Mouse (Mus musculus) urinary bladder, adult 2 months (tissue): Measurements from ENCODE around the gene Xlr. TPM values are rescaled to one million over a fixed set of nuclear protein-coding genes. Genes with fewer than 3 reads are reported as not detected.
"Not testable (repeated sequence)": the region's sequence is repeated elsewhere in the genome, so short reads cannot be mapped to it uniquely, and the experiment has no call there.

Source experiments
- DNase-seq: peaks from one replicate; pipeline ENCODE4 v3.0.0; 2022; ENCODE audit warnings: low spot score
- polyA plus RNA-seq: library from polyadenylated mRNA; depleted of rRNA; stranded (reverse); fragments of >200 nt; gene quantifications from 2 replicates; pipeline ENCODE4 v1.2.3, GENCODE M21; 2012; rRNA removed

Gene Xlr
- polyA plus RNA-seq = 1.2 and 2.2 TPM in 2 replicates

- DNase-seq = not testable (repeated sequence)
These were observed at the start of gene Xlr for GRCm38 (mm10) chrX:53797519-53797918. Gene Xlr (minus strand): TSS chrX:53797706.

GRCm38 (mm10) chrX:53799074-53799473, 1.6 kb upstream of the Xlr start:
- no peak for DNase-seq

DNA sequence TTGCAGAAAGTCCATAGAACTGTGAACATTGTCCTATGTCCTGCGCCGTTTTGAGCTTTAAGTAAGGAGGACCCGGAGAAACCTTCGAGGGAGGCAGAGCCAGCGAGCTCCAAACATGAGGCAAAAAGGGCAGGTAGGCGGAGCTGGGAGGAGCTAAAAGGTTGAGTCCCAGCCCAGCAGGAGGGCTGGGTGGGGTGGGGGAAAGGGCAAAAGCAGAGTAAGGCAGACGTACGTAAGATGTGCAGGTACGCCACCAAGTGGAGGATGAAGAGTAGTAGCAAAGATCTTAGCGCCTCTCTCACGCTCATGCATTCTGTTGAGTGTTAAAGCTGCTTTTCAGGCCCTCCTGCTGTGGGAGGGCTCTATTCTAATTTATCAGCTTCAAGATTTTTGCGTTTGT, 21.2 kb downstream of the Xlr start, which contains the start of gene Zfp36l3:
TSS of gene Zfp36l3 (minus strand) at position 119 of the 400 bp plus-strand sequence.
- DNase-seq = no peak

GRCm38 (mm10) chrX:53757736-53758135, 39.8 kb downstream of the Xlr start, which contains the start of gene 1700013H16Rik:
Gene 1700013H16Rik (minus strand): TSS chrX:53757831.
- no peak for DNase-seq

- DNase-seq = no peak
These were observed 44.7 kb downstream of the Xlr start for GRCm38 (mm10) chrX:53752851-53753250.

DNA sequence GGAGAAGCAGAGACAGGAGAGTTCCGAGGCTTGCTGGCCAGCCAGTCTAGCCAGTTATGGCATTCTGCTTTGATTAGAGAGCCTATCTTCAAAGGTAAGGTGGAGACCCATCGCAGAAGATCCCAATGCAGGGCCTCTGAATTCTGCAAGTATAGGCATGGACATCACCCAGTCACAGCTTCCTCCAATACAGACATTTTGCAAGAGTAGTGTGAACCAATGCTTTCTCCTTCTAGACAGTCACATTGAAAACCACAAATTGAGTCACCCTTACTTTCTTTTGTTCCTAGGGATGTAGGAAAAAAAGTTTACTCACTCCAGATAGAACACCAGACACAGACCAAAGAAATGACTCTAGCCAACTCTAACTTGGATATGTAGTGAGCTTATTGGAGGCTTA, 68.5 kb downstream of the Xlr start:
- DNase-seq = no peak

Other genes with a start within 250 kb of the Xlr start
- gene Rtl8c, start 189.7 kb downstream of the Xlr start, polyA plus RNA-seq = 42.6 and 46.4 TPM in 2 replicates
- gene Gm14597, start 188.7 kb downstream of the Xlr start, polyA plus RNA-seq = not detected in 2 replicates
- 59.1 and 59.8 TPM in 2 replicates for gene Rtl8a, start 154.0 kb downstream of the Xlr start, polyA plus RNA-seq
- 71.0 and 76.2 TPM in 2 replicates for gene Rtl8b, start 127.3 kb downstream of the Xlr start, polyA plus RNA-seq
- not detected in 2 replicates for gene 4930502E18Rik, start 72.9 kb downstream of the Xlr start, polyA plus RNA-seq
- gene 1700013H16Rik, start 39.9 kb downstream of the Xlr start, polyA plus RNA-seq = not detected in 2 replicates
- 0.04 TPM in 1 of 2 replicates, not detected in the other for gene Zfp36l3, start 21.3 kb downstream of the Xlr start, polyA plus RNA-seq